Mouse (Mus musculus): ENCODE data around the gene Tmem256.

GRCm38 (mm10) chr11:69802648-69803105, 35.6 kb upstream of the Tmem256 start:
- TF ChIP-seq RAD21 (IDR thresholded peaks at IDR 0.05; ENCODE audit: low read depth, low read length) (no peak), SIN3A (IDR thresholded peaks at IDR 0.05; ENCODE audit: low read length) (peak; percentile 28; the same call in 1 of the 2 replicates), USF1 (IDR thresholded peaks at IDR 0.05; ENCODE audit: low read depth, low read length) (no peak), NRF1 (IDR thresholded peaks at IDR 0.05; ENCODE audit: low read depth, low read length) (no peak), CTCF (conservative IDR thresholded peaks at IDR 0.05 in 1 of 2, IDR thresholded peaks at IDR 0.05 in 1 of 2; ENCODE audit: low read depth in 2 of 2, low read length in 2 of 2) (no peak), HCFC1 (IDR thresholded peaks at IDR 0.05; ENCODE audit: low read depth, low read length) (no peak), EP300 (IDR thresholded peaks at IDR 0.05; ENCODE audit: low read length) (no peak)

Measured in CH12.LX (cell line).